Mouse (Mus musculus) CH12.LX (cell line): Measurements from ENCODE around the gene Shank3.

ENCODE experiments used
- CHD2 ChIP-seq: IDR thresholded peaks from 2 replicates; pipeline ENCODE4 v1.6.1; 2011; ENCODE audit warnings: low read length, improper control_type of control experiment
- MYC ChIP-seq: IDR thresholded peaks from 2 replicates; pipeline ENCODE4 v1.6.1; 2011; ENCODE audit warnings: low read depth, mild to moderate bottlenecking, improper control_type of control experiment, low read length
- PAX5 ChIP-seq: IDR thresholded peaks from 2 replicates; pipeline ENCODE4 v1.6.1; 2012; ENCODE audit warnings: low read length, inconsistent platforms, mixed read lengths

- no peak for TF ChIP-seq MYC
- TF ChIP-seq PAX5 = no peak
- TF ChIP-seq CHD2 = no peak
Measured at GRCm38 (mm10) chr15:89463334-89464235, 35.8 kb upstream of the Shank3 start.
